Mouse (Mus musculus) C2C12 (cell line): ENCODE results near the gene Ccn2.

Source experiments
- CTCF ChIP-seq: IDR thresholded peaks from one replicate; pipeline ENCODE4 v1.5.1; 2011; ENCODE audit not compliant: control insufficient read depth, insufficient read depth, insufficient read length
- MYOG ChIP-seq: IDR thresholded peaks from one replicate; pipeline ENCODE4 v1.6.1; 2011; ENCODE audit not compliant: control insufficient read depth, insufficient read length; ENCODE audit errors: extremely low read depth
- USF1 ChIP-seq: IDR thresholded peaks from one replicate; pipeline ENCODE4 v1.6.1; 2011; ENCODE audit warnings: low read depth, mild to moderate bottlenecking, control low read depth, moderate library complexity

DNA sequence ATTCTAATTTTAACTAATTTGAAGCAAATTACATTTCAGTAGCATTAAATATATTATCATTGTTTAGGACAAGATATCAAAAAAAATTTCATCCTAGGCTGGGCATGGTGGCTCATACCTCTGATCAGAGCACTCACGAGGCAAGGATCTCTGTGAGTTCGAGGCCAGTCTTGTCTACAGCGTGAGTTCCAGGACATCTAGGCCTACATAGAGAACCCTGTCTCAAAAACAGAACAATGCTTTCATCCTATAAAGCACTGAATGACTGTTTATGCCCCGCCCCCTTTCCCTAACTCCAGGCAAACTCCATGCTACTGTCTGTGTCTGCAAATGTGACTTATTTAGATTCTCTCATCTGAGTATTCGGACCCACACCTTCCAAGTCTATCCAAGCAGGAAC, 35.9 kb downstream of the Ccn2 start:
- no peak for TF ChIP-seq CTCF
- TF ChIP-seq USF1: no peak
- no peak for TF ChIP-seq MYOG
